Mouse (Mus musculus) thymus, postnatal 25 days (tissue): ENCODE measurements around the gene Gadl1.
"Not testable (repeated sequence)": the region's sequence is repeated elsewhere in the genome, so short reads cannot be mapped to it uniquely, and the experiment has no call there.

Experiments used
- DNase-seq: peaks from one replicate; pipeline ENCODE4 v3.0.0; 2022

Gadl1 gene

GRCm38 (mm10) chr9:116038275-116038674, 129.0 kb downstream of the Gadl1 start:
- DNase-seq: no peak

GRCm38 (mm10) chr9:116039981-116040380, 130.7 kb downstream of the Gadl1 start:
- DNase-seq: no peak

DNA sequence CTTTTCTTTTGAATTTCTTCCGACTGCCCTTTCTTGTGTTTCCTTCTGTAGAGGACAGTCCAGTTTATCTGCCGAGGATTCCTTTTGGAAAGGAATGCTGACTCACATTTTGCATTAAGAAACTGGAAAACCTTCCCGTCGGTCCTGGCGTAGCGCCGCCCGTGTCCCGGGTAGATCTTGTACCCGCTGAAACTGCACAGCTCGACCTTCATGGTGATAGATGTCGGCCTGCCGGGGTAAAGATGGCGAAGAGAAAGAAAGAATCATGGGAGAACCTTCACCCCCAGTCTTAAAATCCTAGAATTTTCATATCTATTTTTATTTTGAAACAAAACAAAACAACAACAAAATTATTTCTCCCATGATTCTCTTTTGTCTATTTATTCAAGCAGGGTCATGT, 131.6 kb downstream of the Gadl1 start:
- DNase-seq: not testable (repeated sequence)

DNA sequence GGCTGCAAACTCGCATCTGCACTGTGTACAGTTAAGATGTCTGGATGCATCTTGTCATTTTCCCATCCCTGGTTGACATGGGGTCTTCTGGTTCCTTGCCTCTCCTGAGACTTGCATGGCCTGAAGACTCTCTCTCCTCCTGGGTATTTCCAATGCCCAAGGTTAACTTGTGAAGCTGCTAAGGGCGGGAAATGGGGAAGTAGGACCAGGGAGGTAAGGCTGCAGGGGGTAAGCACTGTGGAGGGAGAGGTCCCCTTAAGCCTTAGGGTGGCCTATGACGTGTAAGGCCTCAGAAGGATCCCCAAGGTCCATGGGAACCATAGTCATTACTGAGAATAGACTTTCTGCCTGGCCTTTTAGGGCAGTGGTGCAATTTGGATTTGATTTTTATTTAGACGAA, 132.1 kb downstream of the Gadl1 start:
- DNase-seq: no peak

- DNase-seq: peak; percentile 79
Observed at GRCm38 (mm10) chr9:116041787-116042186, 132.5 kb downstream of the Gadl1 start.

GRCm38 (mm10) chr9:116049985-116050384, 140.7 kb downstream of the Gadl1 start:
- no peak for DNase-seq

DNA sequence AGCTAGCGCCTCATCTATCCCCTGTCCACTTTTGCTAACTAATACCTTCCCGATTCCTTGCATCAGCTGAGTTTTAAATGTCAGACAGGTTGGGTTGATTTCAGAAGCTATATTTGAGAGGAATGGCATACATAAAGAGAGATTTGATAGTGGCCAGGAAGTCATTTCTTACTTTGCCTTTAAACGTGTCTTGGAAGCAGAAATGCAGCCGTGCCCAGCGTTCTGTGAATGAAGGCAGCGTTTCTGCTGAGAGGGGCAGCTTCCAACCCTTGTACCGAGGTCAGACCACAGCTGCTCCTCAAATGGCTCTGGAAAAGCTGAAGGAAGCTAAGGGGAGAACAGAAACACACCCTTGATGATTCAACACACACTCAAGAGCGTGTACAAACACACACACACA, 144.7 kb downstream of the Gadl1 start:
- DNase-seq: no peak

DNA sequence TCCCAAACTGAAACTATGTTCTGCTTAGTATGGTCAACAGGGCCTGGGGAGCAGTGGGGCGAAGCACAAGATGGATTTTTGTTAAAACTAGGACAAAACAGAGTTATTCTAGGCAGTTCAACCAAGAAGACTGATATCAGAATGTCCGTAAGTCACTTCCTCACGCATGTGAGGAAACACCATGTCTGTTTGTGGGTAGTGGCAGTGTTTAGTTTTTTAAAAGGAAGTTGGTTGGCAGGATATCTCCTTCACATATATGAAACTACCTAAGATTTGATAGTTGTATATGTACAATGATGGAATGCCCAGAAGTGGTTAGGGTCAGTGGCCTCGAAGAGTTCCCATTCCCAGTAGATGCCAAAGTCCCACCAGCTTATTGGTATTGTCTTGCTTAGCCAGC, 149.2 kb downstream of the Gadl1 start:
- DNase-seq: no peak

DNA sequence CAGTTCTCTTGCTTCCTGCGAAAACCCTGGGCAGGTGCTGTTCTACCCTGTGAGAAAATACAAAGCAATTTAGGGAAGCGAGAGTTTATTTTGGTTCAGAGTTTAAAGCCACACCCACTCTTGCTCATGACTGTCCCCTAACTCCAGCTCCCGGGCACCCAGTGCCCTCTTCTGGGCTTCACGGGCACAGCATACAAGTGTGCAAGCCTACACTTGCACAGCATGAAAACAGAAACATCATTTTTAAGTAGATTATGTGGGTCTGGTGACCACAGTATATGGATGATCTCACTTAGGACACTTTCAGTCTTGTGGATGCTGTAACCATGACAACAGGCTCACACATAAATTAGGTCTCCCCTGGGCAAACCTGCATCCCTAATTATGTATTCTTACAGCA, 149.9 kb downstream of the Gadl1 start:
- DNase-seq: peak; percentile 41

GRCm38 (mm10) chr9:116060691-116061090, 151.4 kb downstream of the Gadl1 start:
- no peak for DNase-seq

DNA sequence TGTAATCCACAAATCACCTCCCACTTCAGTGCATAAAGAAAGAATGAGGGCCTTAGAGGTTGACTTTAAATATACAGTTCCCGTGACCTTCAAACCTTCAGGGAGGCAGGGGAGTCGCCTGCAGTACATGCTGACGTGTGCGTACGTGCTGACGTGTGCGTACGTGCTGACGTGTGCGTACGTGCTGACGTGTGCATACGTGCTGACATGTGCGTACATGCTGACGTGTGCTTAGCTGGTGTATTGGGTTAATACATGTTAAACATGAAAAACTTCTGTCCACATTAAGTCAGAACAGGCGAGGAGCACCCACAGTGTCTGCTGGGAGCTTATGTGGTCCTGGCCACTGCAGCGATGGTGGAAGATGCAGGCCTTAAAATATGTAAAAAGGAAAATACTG, 155.5 kb downstream of the Gadl1 start:
- no peak for DNase-seq

DNA sequence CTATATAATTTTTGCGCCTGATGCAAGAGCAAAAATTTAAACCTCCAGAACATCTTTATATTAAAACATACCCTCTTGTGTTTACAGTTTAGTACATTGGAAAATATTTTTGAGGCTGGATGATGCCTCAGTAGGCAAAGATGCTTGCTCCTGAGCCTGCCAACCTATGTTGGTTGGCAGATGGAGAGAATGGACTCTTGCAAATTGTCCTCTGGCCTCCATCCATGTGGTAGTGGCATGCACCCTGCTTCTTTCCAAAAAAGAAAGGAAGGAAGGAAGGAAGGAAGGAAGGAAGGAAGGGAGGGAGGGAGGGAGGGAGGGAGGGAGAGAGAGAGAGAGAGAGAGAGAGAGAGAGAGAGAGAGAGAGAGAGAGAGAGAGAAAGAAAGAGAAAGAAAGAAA, 162.3 kb downstream of the Gadl1 start:
- DNase-seq: not testable (repeated sequence)

GRCm38 (mm10) chr9:116076163-116076562, 166.9 kb downstream of the Gadl1 start:
- DNase-seq: no peak

DNA sequence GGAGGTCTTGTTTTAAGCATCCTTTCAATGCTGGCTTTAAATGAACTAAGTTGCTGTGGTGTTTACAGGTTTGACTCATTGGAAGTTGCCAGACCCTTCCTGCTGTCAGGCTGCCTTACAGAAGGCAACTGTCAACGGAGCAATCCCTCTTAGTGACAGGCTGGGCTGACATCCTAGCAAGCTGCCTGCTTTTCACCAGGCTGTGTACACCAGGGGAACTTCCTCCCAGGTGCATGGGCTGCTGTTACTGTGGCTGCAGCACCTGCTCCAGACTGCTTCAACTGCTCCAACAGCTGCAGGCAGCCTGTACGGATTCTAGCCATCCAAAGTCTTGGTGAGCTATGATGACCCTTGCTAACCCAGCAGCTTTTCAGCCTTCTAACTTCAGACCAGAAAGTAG, 167.7 kb downstream of the Gadl1 start:
- DNase-seq: peak; percentile 82

DNA sequence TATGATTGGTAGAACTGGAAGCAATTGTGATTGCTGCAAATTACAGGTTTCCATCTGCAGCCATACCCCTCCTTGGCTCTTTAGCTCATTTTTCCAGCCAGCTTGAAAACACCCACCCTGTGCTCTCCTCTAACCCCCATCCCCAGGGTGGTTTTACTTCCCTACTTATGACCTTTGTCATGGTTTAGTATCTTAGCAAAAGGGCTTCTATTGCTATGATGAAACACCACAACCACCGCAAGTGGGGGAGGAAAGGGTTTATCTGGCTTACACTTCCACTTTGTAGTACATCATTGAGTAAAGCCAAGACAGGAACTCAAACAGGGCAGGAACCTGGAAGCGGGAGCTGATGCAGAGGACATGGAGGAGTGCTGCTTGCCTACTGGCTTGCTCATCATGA, 168.2 kb downstream of the Gadl1 start:
- DNase-seq: no peak

GRCm38 (mm10) chr9:116081781-116082180, 172.5 kb downstream of the Gadl1 start:
- DNase-seq: no peak

DNA sequence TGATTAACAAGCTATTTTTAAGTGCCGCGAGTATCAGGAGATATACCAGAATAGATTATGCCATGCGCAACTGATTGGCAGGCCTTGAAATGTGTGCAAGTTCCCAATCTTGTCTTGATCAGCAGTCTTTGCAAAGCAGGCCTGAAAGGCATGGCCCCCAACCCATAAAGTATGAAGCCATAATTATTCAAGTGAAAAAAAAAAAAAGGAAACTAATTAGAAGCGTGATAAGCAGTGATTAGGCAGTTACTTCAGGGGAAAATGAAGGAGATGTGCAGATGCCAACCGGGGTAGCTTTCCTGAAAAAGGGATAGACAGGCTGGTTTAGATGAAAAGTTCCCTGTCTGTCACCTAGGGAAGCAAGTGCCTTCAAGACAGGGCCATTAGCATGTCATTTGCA, 174.0 kb downstream of the Gadl1 start:
- DNase-seq: no peak

- DNase-seq: no peak
Observed at GRCm38 (mm10) chr9:116083726-116084323, 174.6 kb downstream of the Gadl1 start.

DNA sequence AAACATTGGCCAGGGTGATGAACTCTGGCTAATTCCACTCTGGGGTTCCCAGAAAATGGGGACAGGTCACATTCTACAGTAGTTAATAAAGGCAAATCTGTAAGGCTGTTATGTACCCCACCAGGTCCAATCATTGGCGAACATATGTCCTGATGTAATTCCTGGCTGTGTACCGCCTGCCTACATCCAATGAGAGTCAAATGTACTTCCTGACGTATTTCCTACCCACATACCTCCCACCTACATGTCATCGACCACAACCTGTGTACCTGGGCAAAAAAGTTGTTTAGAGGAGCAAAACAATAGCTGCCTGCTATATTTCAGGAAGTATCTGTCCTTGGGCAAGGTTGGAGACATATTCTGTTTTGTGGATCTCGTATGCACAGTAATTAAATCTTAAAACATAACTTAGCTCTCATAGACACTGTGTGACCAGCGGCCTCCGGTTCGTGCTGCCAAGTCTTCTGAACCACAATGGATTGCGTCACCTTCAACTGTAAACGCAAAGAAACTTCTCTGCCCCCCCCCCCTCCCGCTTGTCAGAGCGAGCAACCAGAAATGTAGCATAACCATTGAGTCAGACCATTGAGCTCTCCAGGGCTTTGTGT, 175.2 kb downstream of the Gadl1 start:
- DNase-seq: no peak

DNA sequence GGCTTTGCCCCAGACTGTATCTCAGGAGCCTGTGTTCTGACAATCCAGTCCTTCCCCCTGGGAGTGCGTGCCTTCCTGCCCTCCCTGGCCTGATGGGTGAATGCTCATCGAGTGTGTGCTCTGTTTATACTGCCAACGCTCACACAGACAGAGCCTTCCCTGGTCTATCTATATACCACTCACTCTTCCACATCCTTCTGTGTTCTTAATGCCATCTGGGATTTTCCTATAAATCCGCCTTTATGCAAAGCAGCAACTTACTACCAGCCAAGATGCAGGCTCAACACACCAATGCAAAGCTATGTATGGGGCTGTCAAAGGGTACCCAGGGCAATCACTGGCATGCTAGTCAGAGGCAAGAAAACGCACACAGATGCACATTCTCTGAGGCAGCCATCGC, 176.7 kb downstream of the Gadl1 start:
- no peak for DNase-seq

GRCm38 (mm10) chr9:116087263-116087662, 178.0 kb downstream of the Gadl1 start:
- DNase-seq: no peak

DNA sequence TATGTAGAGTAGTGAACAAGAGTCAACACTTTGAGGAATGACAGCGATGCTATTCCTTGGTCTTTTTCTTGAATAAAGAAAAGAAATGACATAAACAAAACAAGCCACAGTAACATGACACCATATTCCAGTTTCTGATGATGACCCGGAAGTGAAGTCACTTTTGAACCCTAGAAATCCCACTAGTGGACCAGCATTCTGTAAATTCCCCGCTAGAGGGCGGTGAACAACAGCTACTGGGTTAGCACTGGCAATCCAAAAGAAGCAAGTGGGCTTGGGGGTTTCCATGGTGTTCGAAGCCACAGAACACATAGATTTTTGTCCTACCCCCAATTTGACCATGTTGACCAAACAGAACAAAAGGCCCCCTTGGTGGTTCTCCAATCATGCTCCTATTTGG, 178.6 kb downstream of the Gadl1 start:
- peak; percentile 83 for DNase-seq

DNA sequence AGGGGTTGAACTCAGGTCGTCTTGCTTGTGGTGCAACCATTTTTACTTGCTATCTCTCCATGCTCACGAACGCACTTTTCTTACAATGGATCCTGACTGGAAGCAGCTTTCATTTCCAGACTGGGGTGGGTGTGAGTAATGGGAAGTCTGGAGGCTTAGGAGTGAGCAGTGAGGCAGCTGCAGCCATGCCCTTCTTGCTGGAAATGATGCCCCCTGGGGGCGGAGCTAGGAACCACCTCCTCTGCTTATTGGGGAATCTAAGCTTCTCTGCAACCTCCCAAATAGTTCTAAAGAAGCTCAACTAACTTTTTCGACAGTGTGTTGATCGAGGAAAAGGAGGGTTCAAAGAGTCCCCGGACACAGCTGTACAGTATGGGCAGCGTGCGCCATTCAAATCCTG, 179.7 kb downstream of the Gadl1 start:
- DNase-seq: peak; percentile 63

DNA sequence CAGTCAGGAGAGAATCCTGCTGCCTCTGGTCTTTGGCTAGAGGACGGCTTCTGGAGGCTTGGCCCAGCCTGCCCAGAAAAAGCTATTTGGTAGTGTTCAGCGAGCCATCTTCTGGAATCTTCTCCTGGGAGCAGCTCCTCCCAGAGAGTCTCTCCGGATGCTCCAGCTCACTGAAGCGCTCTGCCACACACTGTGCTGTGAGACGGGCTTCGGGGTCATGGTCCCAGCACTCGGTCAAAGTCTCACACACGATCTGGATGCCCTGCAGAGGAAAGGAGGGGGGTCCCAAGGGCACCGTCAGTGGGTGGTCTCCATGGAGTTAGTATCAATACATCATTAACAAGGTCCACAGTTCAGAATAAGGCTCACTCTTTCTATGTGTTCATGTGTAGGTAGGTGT, 181.0 kb downstream of the Gadl1 start:
- DNase-seq: no peak
